Mouse (Mus musculus) heart, postnatal 0 days (tissue): Measurements from ENCODE around the gene Prkcq. TPM values are rescaled to one million over a fixed set of nuclear protein-coding genes. Genes with fewer than 3 reads are reported as not detected.

Experiments
- ATAC-seq: fragments of 200-750 bp; cut with Nextera tagmentation; 2 replicates; pipeline ENCODE4 v1.8.0; 2017; ENCODE audit warnings: low read depth, moderate number of reproducible peaks, moderate library complexity; ENCODE audit not compliant: insufficient read depth
- DNase-seq: peaks from one replicate; pipeline ENCODE4 v3.0.0-alpha.2; 2016; ENCODE audit warnings: low spot score
- H3K27ac ChIP-seq: fragments of 300-500 bp; sonication (generic); 2 replicates; pipeline ENCODE4 v1.5.1; 2014; ENCODE audit warnings: low read depth, mild to moderate bottlenecking
- H3K27me3 ChIP-seq: fragments of 300-500 bp; sonication (generic); 2 replicates; pipeline ENCODE4 v1.6.1; 2014; ENCODE audit warnings: low read length, mixed read lengths; ENCODE audit not compliant: control insufficient read depth, insufficient read depth
- H3K36me3 ChIP-seq: fragments of 300-500 bp; sonication (generic); replicated peaks from 2 replicates; pipeline ENCODE4 v1.6.1; 2014; ENCODE audit warnings: low read length, mixed read lengths; ENCODE audit not compliant: control insufficient read depth, insufficient read depth
- H3K4me1 ChIP-seq: fragments of 300-500 bp; sonication (generic); 2 replicates; pipeline ENCODE4 v1.6.1; 2014; ENCODE audit warnings: antibody characterized with exemption; ENCODE audit not compliant: control insufficient read depth, insufficient read depth
- H3K4me2 ChIP-seq: fragments of 300-500 bp; sonication (generic); 2 replicates; pipeline ENCODE4 v1.6.1; 2014; ENCODE audit warnings: low read depth, mild to moderate bottlenecking, low read length, moderate library complexity
- H3K4me3 ChIP-seq: fragments of 300-500 bp; sonication (generic); 2 replicates; pipeline ENCODE4 v1.5.1; 2014; ENCODE audit warnings: low read depth, low read length
- H3K9ac ChIP-seq: fragments of 300-500 bp; sonication (generic); replicated peaks from 2 replicates; pipeline ENCODE4 v1.6.1; 2014; ENCODE audit warnings: low read depth, low read length, mixed read lengths
- H3K9me3 ChIP-seq: fragments of 300-500 bp; sonication (generic); replicated peaks from 2 replicates; pipeline ENCODE4 v1.6.1; 2016; ENCODE audit warnings: low read length; ENCODE audit not compliant: control insufficient read depth
- CTCF ChIP-seq: IDR thresholded peaks from 2 replicates; pipeline ENCODE4 v1.5.1; 2016; ENCODE audit warnings: antibody characterized with exemption, control low read depth, low read depth
- EP300 ChIP-seq: IDR thresholded peaks from 2 replicates; pipeline ENCODE4 v1.6.1; 2016; ENCODE audit warnings: antibody characterized with exemption, low read depth
- WGBS: fragments of 180-500 bp; shearing (Covaris S2); extraction: QIAGEN DNeasy Blood & Tissue Kit; methylation state at CpG from one replicate; pipeline ENCODE4 v1.1.7; 2014; 5-methylcytosine and 5-hydroxymethylcytosine counted together
- polyA plus RNA-seq: library from polyadenylated mRNA; unstranded; fragments of >200 nt; fragmentation: Nextera tagmentation; extraction: Ambion mirVana; gene quantifications from 2 replicates; pipeline ENCODE4 v1.2.1, GENCODE M21; 2015
- total RNA-seq: library from RNA; depleted of rRNA; stranded (reverse); fragments of >200 nt; gene quantifications from 2 replicates; pipeline ENCODE4 v1.2.3, GENCODE M21; 2014; ENCODE audit warnings: low replicate concordance

The Prkcq gene
- total and polyA plus RNA-seq, 2 experiments from 2014 or later = 0.59 TPM; not detected in 1

- WGBS = 24% methylated on average over 11 of the region's 11 CpGs
Measured at GRCm38 (mm10) chr2:11331528-11332446, 159.9 kb downstream of the Prkcq start.

DNA sequence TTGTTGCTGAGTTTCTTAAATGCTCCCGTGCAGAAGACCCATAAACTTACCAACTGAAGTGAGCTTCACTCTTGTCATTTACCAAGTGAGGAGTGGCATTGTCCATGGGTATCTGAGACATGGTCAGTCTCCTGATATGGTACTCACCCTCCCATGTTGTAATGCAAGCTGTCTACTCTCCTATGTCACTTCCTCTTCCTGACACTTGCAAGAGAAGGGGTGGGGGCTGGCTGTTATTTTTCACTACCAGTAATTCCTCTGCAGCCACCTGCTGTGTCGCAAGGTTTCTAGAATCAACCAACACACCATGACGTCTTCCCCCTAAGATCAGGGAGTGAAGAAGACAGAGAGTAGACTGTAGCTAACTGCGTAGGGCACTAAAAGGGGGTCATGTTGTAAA is 160.6 kb downstream of the Prkcq start:
- DNase-seq (no peak), ATAC-seq (no peak)
- no peak overlapping the region for H3K9ac ChIP-seq
- H3K36me3 ChIP-seq = no peaks in the 10 kb centered on the region
- H3K27me3 ChIP-seq = no peaks in the 10 kb centered on the region
- H3K27ac ChIP-seq = no peak overlapping the region
- no peak overlapping the region for H3K4me3 ChIP-seq
- WGBS = 68% methylated on average over 4 of the region's 4 CpGs
- H3K9me3 ChIP-seq = no peaks in the 10 kb centered on the region
- no peak for TF ChIP-seq EP300
- no peak for TF ChIP-seq CTCF
- no peak overlapping the region for H3K4me2 ChIP-seq
- 0 out of 2 replicates have a peak, but pooled peaks cover 3% of the 10 kb centered on the region for H3K4me1 ChIP-seq

More at GRCm38 (mm10) chr2:11331528-11332446, 159.9 kb downstream of the Prkcq start:
- Histone ChIP-seq H3K4me3 (no peak overlapping the region), H3K4me1 (0 out of 2 replicates have a peak, but pooled peaks cover 3% of the 10 kb centered on the region), H3K4me2 (no peak overlapping the region), H3K36me3 (no peaks in the 10 kb centered on the region), H3K27me3 (no peaks in the 10 kb centered on the region), H3K9me3 (no peaks in the 10 kb centered on the region), H3K27ac (no peak overlapping the region), H3K9ac (no peak overlapping the region)
- peak; percentile 73 for DNase-seq
- TF ChIP-seq CTCF (peak; percentile 99), EP300 (no peak)
- ATAC-seq = 0 out of 2 replicates have a peak, but pooled peaks have one; percentile 39

DNA sequence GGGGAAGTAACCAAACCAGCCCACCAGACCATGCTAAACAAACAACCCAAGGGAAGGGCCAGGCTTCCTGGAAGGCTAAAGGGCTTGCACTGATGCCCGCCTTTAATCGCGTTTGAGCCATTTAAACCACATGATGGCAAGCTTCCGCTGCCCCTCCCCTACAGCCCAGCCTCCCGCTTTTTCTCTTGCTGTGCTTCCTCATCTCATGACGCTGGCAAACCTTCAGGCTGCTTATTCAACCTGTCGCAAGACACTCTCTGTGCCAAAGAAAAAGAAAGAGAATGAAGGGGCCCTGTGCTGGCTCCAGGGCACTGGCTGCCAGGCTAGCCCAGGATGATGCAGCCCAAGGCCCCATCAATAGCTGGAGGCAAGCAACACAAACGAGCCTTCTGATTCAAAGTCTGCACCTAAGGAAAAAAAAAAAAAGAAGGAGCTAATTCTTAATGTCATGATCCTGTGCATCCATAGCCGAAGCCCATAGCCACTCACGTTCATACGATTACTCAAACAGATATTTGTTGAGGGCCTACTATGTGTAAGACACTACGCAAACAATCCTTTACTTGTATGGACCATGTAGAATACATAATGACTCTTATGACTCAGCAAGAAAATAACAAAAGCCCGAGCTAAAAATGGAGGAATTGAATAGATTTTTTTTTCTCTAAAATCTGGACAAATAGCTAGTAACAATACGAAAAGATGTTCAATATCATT is 161.6 kb downstream of the Prkcq start:
- H3K9ac ChIP-seq = no peak overlapping the region

DNA sequence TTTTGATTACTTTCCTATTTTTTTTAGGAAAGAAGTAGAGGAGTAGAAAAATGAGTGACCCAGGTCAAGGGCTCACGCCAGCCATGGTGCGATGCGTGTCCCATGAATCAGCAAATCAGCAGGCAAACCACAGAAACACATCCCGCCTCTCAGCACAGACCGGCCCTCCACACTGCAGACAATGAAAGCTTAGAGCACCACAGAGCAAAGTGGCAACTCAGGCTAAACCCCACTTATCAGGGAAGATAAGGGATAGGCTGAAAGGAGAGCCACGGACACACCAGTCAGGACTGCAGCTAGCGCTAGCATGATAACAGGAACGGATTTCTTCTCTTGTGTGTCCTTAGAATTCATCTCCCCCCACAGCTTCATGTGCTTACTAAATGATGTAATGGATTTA is 164.4 kb downstream of the Prkcq start:
- no peak for ATAC-seq

More for the DNA sequence above, 161.6 kb downstream of the Prkcq start:
- Histone ChIP-seq H3K9me3 (no peaks in the 10 kb centered on the region), H3K4me2 (no peak overlapping the region), H3K27ac (no peak overlapping the region), H3K36me3 (no peaks in the 10 kb centered on the region), H3K27me3 (no peaks in the 10 kb centered on the region), H3K4me1 (0 out of 2 replicates have a peak, but pooled peaks cover 3% of the 10 kb centered on the region), H3K4me3 (no peak overlapping the region)
- 58% methylated on average over 14 of the region's 14 CpGs for WGBS
- DNase-seq = no peak
- TF ChIP-seq CTCF = no peak
- no peak for ATAC-seq

GRCm38 (mm10) chr2:11338931-11339839 is 167.3 kb downstream of the Prkcq start:
- DNase-seq = peak; percentile 49
- Histone ChIP-seq H3K27me3 (no peaks in the 10 kb centered on the region), H3K9ac (no peak overlapping the region), H3K36me3 (no peaks in the 10 kb centered on the region), H3K4me3 (no peak overlapping the region), H3K9me3 (no peaks in the 10 kb centered on the region), H3K27ac (no peak overlapping the region), H3K4me2 (no peak overlapping the region), H3K4me1 (0 out of 2 replicates have a peak, but pooled peaks cover 3% of the 10 kb centered on the region)
- WGBS = 60% methylated on average over 14 of the region's 14 CpGs
- TF ChIP-seq EP300 = no peak
- peak; percentile 57 for ATAC-seq

More for the DNA sequence above, 164.4 kb downstream of the Prkcq start:
- DNase-seq = no peak
- H3K9ac ChIP-seq = no peak overlapping the region
- no peak overlapping the region for H3K4me3 ChIP-seq
- H3K27me3 ChIP-seq = no peaks in the 10 kb centered on the region
- WGBS = 8% methylated on average over 8 of the region's 8 CpGs
- no peak overlapping the region for H3K27ac ChIP-seq
- no peaks in the 10 kb centered on the region for H3K36me3 ChIP-seq
- peak overlapping the region; percentile 31; the same call in 1 of the 2 replicates for H3K4me2 ChIP-seq
- no peak for TF ChIP-seq CTCF
- TF ChIP-seq EP300 = no peak
- H3K9me3 ChIP-seq = no peaks in the 10 kb centered on the region
- 0 out of 2 replicates have a peak, but pooled peaks cover 3% of the 10 kb centered on the region for H3K4me1 ChIP-seq
